Mouse (Mus musculus) liver, postnatal 0 days (tissue): ENCODE data around the gene Sphk2.

Experiments
- CTCF ChIP-seq: sonication (generic); IDR thresholded peaks from 2 replicates; pipeline ENCODE4 v1.5.1; 2016; ENCODE audit warnings: antibody characterized with exemption, low read depth
- EP300 ChIP-seq: IDR thresholded peaks from 2 replicates; pipeline ENCODE4 v1.6.1; 2016; ENCODE audit warnings: antibody characterized with exemption, low read depth, mild to moderate bottlenecking

DNA sequence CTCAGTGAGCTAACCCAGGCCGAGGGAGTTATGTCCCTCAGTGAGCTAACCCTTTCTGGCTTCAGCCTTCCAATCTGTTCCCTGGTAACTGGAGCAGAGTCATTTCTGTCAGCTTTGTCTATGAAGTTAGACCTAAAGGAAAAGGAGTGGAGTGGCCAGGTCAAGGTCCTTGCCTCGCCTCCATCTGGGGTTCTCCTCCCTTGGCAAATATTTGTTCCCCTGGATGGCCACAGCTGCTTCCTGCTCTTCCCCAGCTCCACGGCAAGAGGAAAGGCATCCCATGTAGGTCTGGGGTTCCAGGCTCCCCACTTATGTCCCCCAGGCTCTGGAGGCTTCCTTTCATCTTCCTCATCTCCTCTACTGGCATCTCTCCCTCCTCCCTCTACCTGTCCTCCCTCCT is 9.8 kb upstream of the Sphk2 start:
- no peak for TF ChIP-seq CTCF
- no peak for TF ChIP-seq EP300
